Mouse (Mus musculus) kidney, adult 2 months (tissue): ENCODE measurements around the gene Cyp27b1.

Source experiments
- CTCF ChIP-seq: fragments of 200-500 bp; conservative IDR thresholded peaks from 2 replicates; pipeline ENCODE4 v1.5.1; 2011; ENCODE audit warnings: low read depth, mild to moderate bottlenecking, control low read depth, low read length, moderate library complexity, mixed read lengths; ENCODE audit not compliant: insufficient read depth, insufficient read length
- POLR2A ChIP-seq: fragments of 200-500 bp; IDR thresholded peaks from one replicate; pipeline ENCODE4 v1.6.1; 2011; ENCODE audit warnings: low read depth, low read length, control low read depth

- TF ChIP-seq CTCF (no peak), POLR2A (no peak)
These were observed 31.0 kb upstream of the Cyp27b1 start for GRCm38 (mm10) chr10:127017071-127017470.
